20 mouse cellular contexts compared by ENCODE assay signal in genomic region chr17:42509356-42510262, GRCm38 (mm10).
DNase-seq lines count a peak whose midpoint lies in the region; ATAC-seq lines count a peak whose summit lies in the region.
"Had no signal": no experiment of that assay in that cellular context is flagged by ENCODE, and none has a peak within 500 bp of the region (broad histone marks: within the 10 kb centered on the region; RNA-seq: fewer than 3 reads in every experiment).

No protein-coding gene starts in this region.

- no peaks in the 10 kb centered on the region for H3K27me3 ChIP-seq in midbrain, embryonic 12.5 days
- no peaks in the 10 kb centered on the region for H3K27me3 ChIP-seq in midbrain, embryonic 11.5 days (ENCODE audit: control insufficient read depth, insufficient read depth, low read length)
- H3K27me3 ChIP-seq: embryonic facial prominence, embryonic 15.5 days; forebrain, embryonic 12.5 days; heart, embryonic 13.5 days; intestine, embryonic 15.5 days; lung, embryonic 15.5 days had no signal

- H3K27ac ChIP-seq in midbrain, embryonic 12.5 days (replicated peaks): peak overlapping the region; percentile 30
- H3K27ac ChIP-seq in midbrain, embryonic 11.5 days (ENCODE audit: low read depth, low read length): no peak overlapping the region
- H3K27ac ChIP-seq: embryonic facial prominence, embryonic 15.5 days; forebrain, embryonic 12.5 days; heart, embryonic 13.5 days; intestine, embryonic 15.5 days; liver, embryonic 14.5 days; lung, embryonic 15.5 days; macrophage had no signal

- intact Hi-C loops in gastrocnemius, postnatal 14 days (cut with DNase I; ENCODE audit: low total_unique reads): no loop called here
- intact Hi-C loops in gastrocnemius, postnatal 36 days (cut with DNase I): no loop called here

- H3K4me3 ChIP-seq in midbrain, embryonic 12.5 days: no peak overlapping the region
- H3K4me3 ChIP-seq in midbrain, embryonic 11.5 days (ENCODE audit: low read depth, low read length): no peak overlapping the region
- H3K4me3 ChIP-seq: embryonic facial prominence, embryonic 15.5 days; forebrain, embryonic 12.5 days; heart, embryonic 13.5 days; intestine, embryonic 15.5 days; lung, embryonic 15.5 days had no signal

- H3K9ac ChIP-seq in midbrain, embryonic 12.5 days (replicated peaks): no peak overlapping the region
- H3K9ac ChIP-seq in midbrain, embryonic 11.5 days (ENCODE audit: low read length): no peak overlapping the region
- H3K9ac ChIP-seq: embryonic facial prominence, embryonic 15.5 days; forebrain, embryonic 12.5 days; heart, embryonic 13.5 days; intestine, embryonic 15.5 days; liver, embryonic 14.5 days; lung, embryonic 15.5 days had no signal

- H3K4me1 ChIP-seq in midbrain, embryonic 12.5 days: no peaks in the 10 kb centered on the region
- H3K4me1 ChIP-seq in midbrain, embryonic 11.5 days (ENCODE audit: control insufficient read depth, insufficient read depth, low read length): no peaks in the 10 kb centered on the region; the same call in 1 of the 2 replicates
- H3K4me1 ChIP-seq: embryonic facial prominence, embryonic 15.5 days; forebrain, embryonic 12.5 days; heart, embryonic 13.5 days; intestine, embryonic 15.5 days; lung, embryonic 15.5 days had no signal

- no peak overlapping the region for H3K4me2 ChIP-seq in midbrain, embryonic 12.5 days (replicated peaks)
- H3K4me2 ChIP-seq in midbrain, embryonic 11.5 days: no peak overlapping the region
- H3K4me2 ChIP-seq: embryonic facial prominence, embryonic 15.5 days; forebrain, embryonic 12.5 days; heart, embryonic 13.5 days; intestine, embryonic 15.5 days; lung, embryonic 15.5 days had no signal

- peak; percentile 66 for ATAC-seq in midbrain, embryonic 12.5 days (ENCODE audit: low FRiP score, low read depth)
- ATAC-seq in midbrain, embryonic 11.5 days (ENCODE audit: low FRiP score): no peak
- ATAC-seq: intestine, embryonic 15.5 days had no signal

- 59% methylated on average over 9 of the region's 9 CpGs for WGBS in midbrain, embryonic 12.5 days
- WGBS in midbrain, embryonic 11.5 days: 75% methylated on average over 9 of the region's 9 CpGs

- peak; percentile 4 for DNase-seq in gastrocnemius, postnatal 14 days
- no peak for DNase-seq in gastrocnemius, postnatal 36 days
- DNase-seq in midbrain, embryonic 11.5 days (ENCODE audit: low spot score, missing footprints): no peak
- DNase-seq in fibroblast of lung, adult 2 months (ENCODE audit: low read depth): peak; percentile 36
- DNase-seq in embryo, embryonic 10.5 days (ENCODE audit: low spot score): no peak
- no peak for DNase-seq in urinary bladder, postnatal 10 days (ENCODE audit: low spot score)
- DNase-seq: adrenal gland, adult 2 months; cerebellum, adult 11 months; cerebellum, postnatal 14 days; heart, adult 11 months; retina, postnatal 1 day; right cerebral cortex, postnatal 4 days had no signal

- no peaks in the 10 kb centered on the region for H3K36me3 ChIP-seq in midbrain, embryonic 12.5 days
- H3K36me3 ChIP-seq in midbrain, embryonic 11.5 days (ENCODE audit: control insufficient read depth, insufficient read depth, low read length): no peaks in the 10 kb centered on the region
- H3K36me3 ChIP-seq: embryonic facial prominence, embryonic 15.5 days; forebrain, embryonic 12.5 days; heart, embryonic 13.5 days; intestine, embryonic 15.5 days; lung, embryonic 15.5 days had no signal

- H3K9me3 ChIP-seq in midbrain, embryonic 12.5 days: no peaks in the 10 kb centered on the region
- no peaks in the 10 kb centered on the region for H3K9me3 ChIP-seq in midbrain, embryonic 11.5 days (ENCODE audit: control insufficient read depth, low read length)
- H3K9me3 ChIP-seq: embryonic facial prominence, embryonic 15.5 days; forebrain, embryonic 12.5 days; heart, embryonic 13.5 days; intestine, embryonic 15.5 days; lung, embryonic 15.5 days had no signal

Comparison
In these comparisons a context has a peak if more than half of its experiments do, and no peak if none do; other contexts are left out.
1. DNase-seq: peak in gastrocnemius, postnatal 14 days (single experiment) and fibroblast of lung, adult 2 months (single experiment); none in gastrocnemius, postnatal 36 days (0 of 2), midbrain, embryonic 11.5 days (single experiment), embryo, embryonic 10.5 days (single experiment) and urinary bladder, postnatal 10 days (single experiment).